Mouse (Mus musculus) layer of hippocampus, adult 8-10 months (tissue): ENCODE measurements around the gene Scgb3a1. TPM values are rescaled to one million over a fixed set of nuclear protein-coding genes. Genes with fewer than 3 reads are reported as not detected.

Source experiments
- DNase-seq, 2 experiments: peaks; one replicate each; pipeline ENCODE4 v3.0.0; 2022; ENCODE audit warnings: low spot score in 2 of 2
- total RNA-seq, 4 experiments: library from RNA; stranded (reverse); gene quantifications; 2 replicates each; pipeline ENCODE4 v1.2.4; 2022

Scgb3a1 gene
- total RNA-seq, result not detected

- no peak for DNase-seq
These were observed at the start of gene Scgb3a1 for GRCm38 (mm10) chr11:49663310-49663709. Scgb3a1 (plus strand) TSS chr11:49663610.

DNA sequence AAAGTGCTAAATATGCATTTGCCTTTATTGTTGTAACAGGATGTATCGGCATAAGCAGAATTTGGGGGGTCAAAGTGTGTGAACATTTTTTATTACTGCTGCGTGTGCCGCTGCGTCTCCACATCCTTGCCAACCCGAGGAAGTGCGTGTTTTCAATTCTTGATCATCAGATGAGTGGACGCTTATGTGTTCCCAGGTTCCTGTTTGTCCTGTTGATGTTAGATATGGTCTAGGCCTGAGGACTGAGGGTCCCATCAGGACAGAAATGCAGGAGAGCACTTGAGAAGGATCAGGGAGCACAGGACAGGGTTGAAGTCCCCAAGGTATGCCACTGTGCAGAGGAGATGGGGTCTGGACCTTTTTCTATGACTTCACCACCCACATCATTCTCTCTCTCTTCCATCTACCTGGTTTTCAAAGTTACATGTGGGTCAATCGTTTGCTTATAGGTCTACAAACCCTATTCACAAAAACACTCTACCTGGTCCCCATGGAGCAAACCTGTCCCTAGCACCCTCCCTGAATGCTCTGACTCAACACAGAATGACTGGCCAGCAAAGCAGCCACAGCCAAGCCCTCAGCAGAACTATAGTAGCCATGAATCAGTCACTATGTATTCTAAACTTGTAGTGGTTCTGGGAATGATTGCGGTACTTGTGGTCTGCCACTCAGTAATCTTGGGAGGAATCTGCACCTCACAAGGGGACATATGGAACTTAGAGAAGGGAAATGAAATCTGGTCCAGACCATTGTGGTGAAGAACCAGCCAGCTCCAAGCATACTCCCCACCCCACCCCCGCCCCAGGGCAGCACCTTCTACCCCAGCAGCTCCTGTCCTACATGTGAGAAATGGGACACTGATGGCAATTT, 47.3 kb upstream of the Scgb3a1 start:
- no peak for DNase-seq

DNA sequence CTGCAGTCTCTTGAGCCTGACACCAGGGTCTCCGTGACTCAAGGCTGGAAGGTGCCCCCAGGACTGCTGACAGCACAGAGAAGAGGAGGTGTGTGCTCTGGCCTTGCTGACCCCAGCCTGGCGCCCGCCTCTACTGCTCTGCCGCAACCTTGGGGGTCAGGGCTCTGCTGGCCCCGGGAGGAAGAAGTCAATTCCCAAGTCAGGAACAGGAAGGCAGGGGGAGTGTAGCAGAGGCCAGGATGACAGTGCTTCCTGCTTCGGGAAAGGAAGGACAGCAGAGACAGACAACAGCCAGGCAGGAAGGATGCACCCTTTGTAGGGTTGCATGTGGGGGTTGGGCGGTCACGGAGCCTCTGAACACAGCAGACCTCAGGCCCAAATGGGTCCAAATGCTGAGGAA, 44.9 kb upstream of the Scgb3a1 start:
- no peak for DNase-seq

- DNase-seq, result no peak
These were observed 41.5 kb upstream of the Scgb3a1 start for GRCm38 (mm10) chr11:49621953-49622352.

DNA sequence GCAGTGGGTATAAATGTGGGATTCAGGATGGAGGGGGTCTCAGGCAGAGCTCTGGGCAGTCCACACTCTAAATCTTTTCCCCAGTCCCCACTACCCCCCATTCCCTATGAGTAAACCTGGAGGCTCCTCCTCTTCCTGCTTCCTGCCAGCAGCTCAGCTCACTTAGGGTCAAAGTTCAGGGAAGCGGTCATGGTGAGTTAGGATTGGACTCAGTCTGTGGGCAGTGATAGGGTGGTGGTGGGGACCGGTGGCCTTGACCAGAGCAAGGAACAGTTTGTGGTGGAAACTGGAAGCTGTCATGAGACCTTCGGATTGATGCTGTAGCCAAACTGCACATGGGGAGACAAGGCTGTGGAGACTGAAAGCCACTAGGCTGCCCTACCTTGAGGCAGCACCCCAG, 39.3 kb upstream of the Scgb3a1 start:
- no peak for DNase-seq

GRCm38 (mm10) chr11:49625863-49626262, 37.5 kb upstream of the Scgb3a1 start:
- no peak for DNase-seq

DNA sequence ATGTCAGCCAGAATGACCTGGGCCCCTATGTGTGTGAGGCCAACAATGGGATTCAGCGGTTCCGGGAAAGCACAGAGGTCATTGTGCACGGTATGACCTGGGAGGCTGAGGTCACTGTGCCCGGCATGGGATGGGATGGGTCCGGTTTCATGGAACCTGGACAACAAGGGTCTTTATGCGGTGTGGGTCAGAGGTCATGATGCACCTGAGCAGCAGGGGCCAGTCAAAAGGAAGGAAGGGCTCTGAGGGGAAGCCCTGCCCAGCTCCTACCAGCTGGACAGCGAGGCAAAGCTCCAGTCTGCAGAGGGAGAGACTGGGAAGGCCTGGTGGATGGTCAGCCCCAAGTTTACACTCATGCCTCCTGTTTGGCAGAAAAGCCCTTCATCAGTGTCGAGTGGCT, 36.7 kb upstream of the Scgb3a1 start:
- no peak for DNase-seq

- no peak for DNase-seq
These were observed 32.3 kb upstream of the Scgb3a1 start for GRCm38 (mm10) chr11:49631154-49631553.

GRCm38 (mm10) chr11:49632256-49632655, 31.2 kb upstream of the Scgb3a1 start:
- no peak for DNase-seq

DNA sequence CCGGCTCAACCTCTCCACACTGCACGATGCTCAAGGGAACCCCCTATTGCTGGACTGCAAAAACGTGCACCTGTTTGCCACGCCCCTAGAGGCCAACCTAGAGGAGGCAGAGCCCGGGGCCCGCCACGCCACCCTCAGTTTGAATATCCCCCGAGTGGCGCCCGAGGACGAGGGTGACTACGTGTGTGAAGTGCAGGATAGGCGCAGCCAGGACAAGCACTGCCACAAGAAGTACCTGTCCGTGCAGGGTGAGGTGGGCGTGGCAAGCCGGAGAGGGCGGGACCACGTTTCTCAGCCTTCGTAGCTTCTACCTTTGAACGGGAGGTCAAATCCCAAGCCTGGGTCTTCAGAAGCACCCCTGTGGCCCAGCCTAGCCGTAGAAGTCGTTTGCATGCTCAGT, 29.3 kb upstream of the Scgb3a1 start:
- no peak for DNase-seq

DNA sequence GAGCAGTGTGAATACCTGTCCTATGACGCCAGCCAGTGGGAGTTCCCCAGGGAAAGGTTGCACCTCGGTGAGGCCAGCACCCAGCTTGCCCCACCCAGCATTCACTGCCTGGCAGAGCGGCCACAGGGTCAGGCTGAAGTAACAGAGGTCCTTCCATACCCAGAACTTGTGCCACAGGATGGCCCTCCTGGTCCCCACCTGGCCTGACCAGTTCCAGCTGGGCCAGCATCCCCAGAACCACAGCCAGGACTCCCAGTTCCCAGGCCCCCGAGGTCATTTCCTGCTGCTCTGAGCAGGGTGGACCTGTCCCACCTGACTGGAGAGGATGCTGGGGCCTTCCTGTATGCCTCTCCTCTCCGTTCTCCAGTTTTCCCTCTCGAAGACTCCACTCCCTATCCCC, 27.7 kb upstream of the Scgb3a1 start:
- DNase-seq, result no peak

DNA sequence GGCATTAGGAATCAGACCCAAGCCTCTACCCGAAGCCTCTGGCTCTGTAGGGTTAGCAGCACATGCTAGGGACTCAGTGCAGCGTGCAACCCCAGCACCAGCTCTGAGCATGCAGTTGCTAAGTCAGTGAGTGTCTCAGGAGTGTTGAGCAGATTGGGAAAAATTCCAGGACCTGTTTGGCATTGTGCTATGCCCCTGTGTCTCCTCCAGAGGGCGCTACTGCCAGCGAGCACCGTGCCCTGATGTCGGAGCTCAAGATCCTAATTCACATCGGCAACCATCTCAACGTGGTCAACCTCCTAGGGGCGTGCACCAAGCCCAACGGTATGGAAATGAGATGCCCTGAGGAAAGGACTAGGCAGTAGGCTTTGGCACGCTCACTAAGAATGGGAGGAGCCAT, 27.0 kb upstream of the Scgb3a1 start:
- DNase-seq, result no peak

- no peak for DNase-seq
These were observed 17.7 kb upstream of the Scgb3a1 start for GRCm38 (mm10) chr11:49645677-49646076.

DNA sequence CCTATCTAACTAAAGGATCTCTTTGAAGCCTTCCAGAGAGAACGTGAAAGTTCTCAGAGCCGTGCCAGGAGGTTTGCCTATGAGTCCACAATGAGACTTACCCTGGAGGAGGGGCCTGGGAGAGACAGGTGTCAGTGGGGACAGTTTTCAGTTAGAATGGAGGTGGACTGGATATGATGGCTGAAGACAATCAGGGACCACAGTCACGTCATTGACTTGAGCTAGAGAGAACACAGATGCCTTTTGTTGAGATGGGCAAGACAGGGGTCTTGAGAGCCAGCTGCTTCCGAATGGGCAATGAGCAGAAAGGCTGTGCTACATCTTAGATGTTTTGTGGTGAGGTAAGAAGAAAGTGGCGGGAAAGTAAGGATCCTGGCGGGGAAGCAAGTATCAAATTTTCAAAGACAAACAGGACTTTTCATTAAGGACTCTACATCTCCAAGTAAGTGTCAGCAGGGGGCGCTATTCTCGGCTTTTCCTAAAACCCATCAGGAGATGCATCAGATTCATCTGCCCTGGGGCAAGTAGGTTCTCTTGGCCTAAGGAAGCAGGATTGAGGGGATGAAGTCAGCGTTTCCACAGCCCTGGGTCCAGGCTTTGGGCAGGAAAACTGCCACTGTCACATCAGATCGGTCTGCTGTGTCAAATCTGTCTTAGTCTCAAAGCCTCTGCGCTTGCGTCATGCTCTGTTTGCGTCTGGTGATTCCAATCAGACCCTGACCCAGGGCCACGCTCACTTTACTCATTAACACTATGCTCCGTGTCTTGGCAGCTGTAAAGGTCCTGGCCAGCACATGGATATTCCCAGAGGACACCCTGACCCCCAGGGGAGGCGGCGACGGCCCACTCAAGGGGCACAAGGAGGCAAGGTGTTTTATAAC, 13.1 kb upstream of the Scgb3a1 start:
- DNase-seq, result no peak

GRCm38 (mm10) chr11:49650994-49651761, 12.2 kb upstream of the Scgb3a1 start:
- no peak for DNase-seq

- DNase-seq, result no peak
These were observed 11.6 kb upstream of the Scgb3a1 start for GRCm38 (mm10) chr11:49651762-49652322.

DNA sequence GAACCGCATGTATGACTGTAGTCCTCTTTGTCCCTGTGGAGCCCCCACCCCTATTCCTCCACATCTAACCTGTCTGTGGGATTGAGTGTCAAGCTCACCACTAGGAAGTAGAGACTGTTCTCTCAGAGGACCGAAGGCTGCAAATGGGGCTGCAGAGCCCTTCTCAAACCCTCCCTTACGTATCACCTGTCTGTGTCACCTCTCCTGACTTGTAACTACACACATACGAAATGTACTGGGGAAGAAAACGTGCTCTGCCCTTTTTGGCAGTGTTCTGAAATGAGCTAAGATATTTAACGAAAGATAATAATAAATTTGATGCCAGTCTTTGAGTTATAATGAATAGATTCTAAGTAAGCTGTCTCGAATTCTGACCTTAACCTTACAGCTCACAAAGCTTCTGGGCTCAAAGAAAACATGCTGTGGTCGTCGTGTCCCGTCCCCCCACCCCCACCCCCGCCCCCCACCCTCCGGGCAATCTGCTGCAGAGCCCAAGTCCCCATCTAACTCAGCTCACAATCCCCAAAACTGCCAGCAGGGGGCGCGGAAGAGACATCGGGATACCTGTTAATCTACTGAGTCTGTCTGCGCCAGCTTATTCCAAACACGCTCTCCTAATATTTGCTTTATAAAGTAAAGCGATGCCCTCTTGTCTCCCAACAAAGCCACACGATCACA, 10.9 kb upstream of the Scgb3a1 start:
- peak; percentile 54 to 86 for DNase-seq

GRCm38 (mm10) chr11:49653079-49653408, 10.4 kb upstream of the Scgb3a1 start:
- no peak for DNase-seq

- no peak for DNase-seq
These were observed 8.8 kb upstream of the Scgb3a1 start for GRCm38 (mm10) chr11:49654651-49655050.

DNA sequence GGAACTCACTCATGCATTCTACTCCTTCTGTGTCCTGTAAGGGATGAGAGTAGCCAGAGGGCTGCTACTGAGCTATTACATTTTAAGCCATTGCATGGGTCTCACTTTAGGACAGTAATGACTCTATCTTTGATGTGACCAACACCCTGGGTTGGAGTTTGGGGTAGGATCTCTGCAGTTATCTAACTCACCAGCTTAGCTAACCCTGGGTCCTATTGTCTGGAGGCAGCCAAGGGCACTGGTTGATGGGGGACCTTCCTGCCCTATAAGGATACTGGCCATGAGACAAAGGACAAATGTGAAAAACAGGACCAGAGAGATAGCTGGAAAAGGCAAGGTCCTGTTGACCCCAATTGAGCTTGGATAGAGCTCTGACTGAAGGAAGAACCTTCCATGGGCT, 7.9 kb upstream of the Scgb3a1 start:
- DNase-seq, result no peak

DNA sequence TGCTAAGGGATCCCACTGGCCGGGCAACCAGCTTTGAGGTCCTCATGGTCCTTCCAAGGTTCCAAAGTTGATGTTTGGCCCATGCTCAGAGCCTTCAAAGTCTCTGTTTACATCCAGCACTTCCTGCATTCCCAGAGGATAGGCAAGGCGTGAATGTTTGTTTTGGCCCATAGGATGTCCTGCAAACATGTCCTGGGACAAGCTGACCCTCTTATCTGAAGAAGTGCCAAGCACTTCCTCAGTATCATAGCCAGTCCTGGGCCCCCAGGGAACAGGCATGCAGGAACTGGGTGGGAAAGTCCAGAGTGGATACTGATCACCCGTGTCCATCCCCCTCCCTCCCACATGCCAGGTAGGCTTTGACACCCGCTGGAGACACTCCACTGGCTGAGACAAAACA, 5.3 kb upstream of the Scgb3a1 start:
- no peak for DNase-seq
